Mouse (Mus musculus): Measurements from ENCODE around the gene Trp53i11.

- TF ChIP-seq EP300 (IDR thresholded peaks at IDR 0.05; ENCODE audit: low read depth) (no peak), CTCF (IDR thresholded peaks at IDR 0.05; ENCODE audit: low read depth) (no peak)
Observed at GRCm38 (mm10) chr2:93144126-93144525, 43.2 kb upstream of the Trp53i11 start.

Measured in heart, postnatal 0 days (tissue).